Mouse (Mus musculus) ovary, adult 18-20 months (tissue): ENCODE results near the gene AI837181.
"Not testable (repeated sequence)": the region's sequence is repeated elsewhere in the genome, so short reads cannot be mapped to it uniquely, and the experiment has no call there.

Experiments used
- DNase-seq: peaks from one replicate; pipeline ENCODE4 v3.0.0; 2022; ENCODE audit warnings: low spot score, mixed read lengths

AI837181 gene

GRCm38 (mm10) chr19:5424782-5425741 lies at the start of gene AI837181, which contains the start of gene Drap1:
Gene AI837181, plus strand, starts transcription at chr19:5425144.
Gene Drap1, minus strand, starts transcription at chr19:5424979.
- DNase-seq: peak; percentile 94

- no peak for DNase-seq
Observed at GRCm38 (mm10) chr19:5377446-5377845, 47.5 kb upstream of the AI837181 start.

- no peak for DNase-seq
Observed at GRCm38 (mm10) chr19:5383326-5383725, 41.6 kb upstream of the AI837181 start.

GRCm38 (mm10) chr19:5384715-5385114 lies 40.2 kb upstream of the AI837181 start:
- peak; percentile 67 for DNase-seq

- no peak for DNase-seq
Observed at GRCm38 (mm10) chr19:5388011-5388441, 36.9 kb upstream of the AI837181 start.

- peak; percentile 95 for DNase-seq
Observed at GRCm38 (mm10) chr19:5388588-5389242, 36.2 kb upstream of the AI837181 start, which contains the start of gene Sart1. Gene Sart1, minus strand, starts transcription at chr19:5388703.

- no peak for DNase-seq
Observed at GRCm38 (mm10) chr19:5389647-5390046, 35.3 kb upstream of the AI837181 start.

GRCm38 (mm10) chr19:5390416-5390815 lies 34.5 kb upstream of the AI837181 start:
- no peak for DNase-seq

GRCm38 (mm10) chr19:5392892-5393291 lies 32.1 kb upstream of the AI837181 start:
- no peak for DNase-seq

- DNase-seq: no peak
Observed at GRCm38 (mm10) chr19:5394168-5394567, 30.8 kb upstream of the AI837181 start.

GRCm38 (mm10) chr19:5395371-5395770 lies 29.6 kb upstream of the AI837181 start:
- DNase-seq: no peak

- DNase-seq: not testable (repeated sequence)
Observed at GRCm38 (mm10) chr19:5401073-5401472, 23.9 kb upstream of the AI837181 start.

GRCm38 (mm10) chr19:5402293-5402692 lies 22.7 kb upstream of the AI837181 start, which contains the start of gene Tsga10ip:
Gene Tsga10ip, minus strand, starts transcription at chr19:5402526.
- no peak for DNase-seq

GRCm38 (mm10) chr19:5405924-5406323 lies 19.0 kb upstream of the AI837181 start:
- DNase-seq: no peak

- peak; percentile 57 for DNase-seq
Observed at GRCm38 (mm10) chr19:5406531-5407126, 18.3 kb upstream of the AI837181 start.

- DNase-seq: no peak
Observed at GRCm38 (mm10) chr19:5407133-5407532, 17.8 kb upstream of the AI837181 start.

GRCm38 (mm10) chr19:5408057-5409001 lies 16.6 kb upstream of the AI837181 start:
- no peak for DNase-seq

GRCm38 (mm10) chr19:5409068-5409467 lies 15.9 kb upstream of the AI837181 start:
- DNase-seq: no peak

GRCm38 (mm10) chr19:5410641-5411040 lies 14.3 kb upstream of the AI837181 start:
- DNase-seq: no peak

- no peak for DNase-seq
Observed at GRCm38 (mm10) chr19:5411961-5412360, 13.0 kb upstream of the AI837181 start.

GRCm38 (mm10) chr19:5413840-5414239 lies 11.1 kb upstream of the AI837181 start:
- DNase-seq: no peak
